Mouse (Mus musculus) spleen, adult 2 months (tissue): ENCODE data around the gene Clcn7.

Source experiments
- CTCF ChIP-seq: fragments of 200-500 bp; IDR thresholded peaks from 2 replicates; pipeline ENCODE4 v1.5.1; 2011; ENCODE audit warnings: mild to moderate bottlenecking, inconsistent platforms; ENCODE audit not compliant: insufficient read depth, insufficient read length, insufficient replicate concordance; ENCODE audit errors: extremely low read depth
- POLR2A ChIP-seq: fragments of 200-500 bp; IDR thresholded peaks from 2 replicates; pipeline ENCODE4 v1.6.1; 2011; ENCODE audit warnings: low read depth, low read length, inconsistent platforms

GRCm38 (mm10) chr17:25117263-25117662, 15.9 kb upstream of the Clcn7 start:
- no peak for TF ChIP-seq POLR2A
- TF ChIP-seq CTCF: no peak
